Mouse (Mus musculus) testis, postnatal 14 days (tissue): Measurements from ENCODE around the gene Saa4.
A peak's percentile ranks its signal among the peaks of the same experiment; 100 is the strongest.
"Not testable (repeated sequence)": the region's sequence is repeated elsewhere in the genome, so short reads cannot be mapped to it uniquely, and the experiment has no call there.

ENCODE experiments used
- DNase-seq: peaks from one replicate; pipeline ENCODE4 v3.0.0; 2021; ENCODE audit warnings: low spot score

The Saa4 gene

GRCm38 (mm10) chr7:46732458-46732857 lies at the start of gene Saa4:
TSS of gene Saa4 (minus strand) at chr7:46732603.
- no peak for DNase-seq

GRCm38 (mm10) chr7:46770706-46771105 lies 38.3 kb upstream of the Saa4 start:
- no peak for DNase-seq

GRCm38 (mm10) chr7:46768451-46768850 lies 36.0 kb upstream of the Saa4 start:
- DNase-seq = no peak

GRCm38 (mm10) chr7:46767371-46767770 lies 35.0 kb upstream of the Saa4 start:
- no peak for DNase-seq

DNA sequence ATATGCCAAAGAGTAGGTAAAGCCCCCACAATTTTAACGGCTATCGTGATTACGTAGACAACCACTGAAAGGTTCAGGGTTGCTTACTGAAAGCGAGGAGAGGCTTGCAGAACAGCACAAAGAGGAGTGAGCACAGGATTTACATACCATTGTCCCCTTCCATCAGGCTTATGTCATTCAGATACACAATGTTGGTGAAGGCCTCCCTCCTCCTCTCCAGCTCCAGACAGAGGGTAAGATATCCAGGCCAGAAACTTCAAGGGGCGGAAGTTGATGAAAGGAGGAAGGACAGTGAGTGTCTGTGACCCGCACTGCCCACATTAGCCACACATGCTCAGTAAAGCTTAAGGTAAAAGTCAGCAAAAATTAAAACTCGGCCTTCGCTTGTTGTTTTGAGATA lies 32.3 kb upstream of the Saa4 start:
- no peak for DNase-seq

DNA sequence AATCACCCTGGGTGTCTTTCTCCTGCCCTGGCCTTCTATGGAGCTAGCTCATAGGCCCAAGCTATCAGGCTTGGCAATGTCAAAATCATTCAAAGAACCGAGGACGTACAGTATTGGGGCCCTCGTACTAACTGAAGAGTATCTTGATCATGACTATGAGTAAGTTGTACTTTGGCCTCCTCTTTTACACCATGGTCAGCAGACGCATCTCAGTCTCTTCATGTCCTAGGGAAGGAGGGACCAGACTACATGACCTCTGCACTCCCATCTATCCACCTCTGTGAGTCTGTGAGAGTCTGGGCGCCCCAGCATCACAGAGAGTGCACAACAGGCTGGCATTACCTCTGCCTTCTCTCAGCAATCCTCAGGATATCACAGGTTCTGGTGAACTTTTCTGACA lies 30.2 kb upstream of the Saa4 start:
- no peak for DNase-seq

- no peak for DNase-seq
Measured at GRCm38 (mm10) chr7:46761049-46761795, 28.8 kb upstream of the Saa4 start.

- DNase-seq = no peak
Measured at GRCm38 (mm10) chr7:46751490-46751889, 19.1 kb upstream of the Saa4 start, which contains the start of gene Saa2. TSS of gene Saa2 (plus strand) at chr7:46751790.

GRCm38 (mm10) chr7:46748459-46748858 lies 16.1 kb upstream of the Saa4 start:
- no peak for DNase-seq

GRCm38 (mm10) chr7:46746381-46746780 lies 14.0 kb upstream of the Saa4 start:
- DNase-seq = no peak

DNA sequence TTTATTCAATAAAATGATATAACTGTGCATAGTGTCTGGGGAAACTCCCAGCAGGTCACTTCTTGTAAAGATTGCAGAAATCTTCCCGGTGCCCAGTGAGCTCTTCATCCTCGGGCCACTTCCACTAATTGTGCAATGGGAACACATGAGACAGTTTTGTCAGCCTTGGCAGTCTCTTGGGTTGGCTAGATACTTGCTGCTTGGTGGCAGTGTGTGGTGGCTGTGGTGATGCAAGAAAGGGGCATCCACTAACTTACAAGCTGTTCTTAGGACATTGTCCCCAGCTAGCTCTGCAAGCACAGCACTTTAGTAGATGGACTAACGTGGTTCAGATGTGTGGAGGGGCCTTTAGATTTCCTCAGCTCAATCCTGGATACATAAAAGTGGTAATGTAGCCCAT lies 13.4 kb upstream of the Saa4 start:
- no peak for DNase-seq

DNA sequence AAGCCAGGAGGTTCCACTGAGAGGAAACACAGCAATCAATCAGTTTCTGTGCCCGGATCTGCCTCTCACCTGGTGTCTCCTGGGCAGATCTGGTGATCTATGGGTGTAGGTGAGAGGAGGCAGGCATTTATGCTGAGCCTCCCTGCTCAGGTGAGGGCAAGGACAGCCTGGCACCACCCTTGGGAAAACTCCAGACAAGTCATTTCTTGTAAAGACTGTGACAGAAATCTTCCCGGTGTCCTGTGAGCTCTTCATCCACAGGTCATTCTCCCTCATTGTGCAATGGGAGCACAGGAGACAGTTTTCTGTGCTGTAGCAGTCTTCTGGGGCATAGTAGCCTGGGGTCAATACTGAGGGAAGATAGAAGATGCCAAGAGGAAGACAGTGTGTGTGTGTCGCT lies 10.5 kb upstream of the Saa4 start, which contains the start of gene Saa1:
Gene Saa1, minus strand, starts transcription at position 101 of the 400 bp plus-strand sequence.
- not testable (repeated sequence) for DNase-seq

- DNase-seq = not testable (repeated sequence)
Measured at GRCm38 (mm10) chr7:46740041-46740440, 7.6 kb upstream of the Saa4 start.

DNA sequence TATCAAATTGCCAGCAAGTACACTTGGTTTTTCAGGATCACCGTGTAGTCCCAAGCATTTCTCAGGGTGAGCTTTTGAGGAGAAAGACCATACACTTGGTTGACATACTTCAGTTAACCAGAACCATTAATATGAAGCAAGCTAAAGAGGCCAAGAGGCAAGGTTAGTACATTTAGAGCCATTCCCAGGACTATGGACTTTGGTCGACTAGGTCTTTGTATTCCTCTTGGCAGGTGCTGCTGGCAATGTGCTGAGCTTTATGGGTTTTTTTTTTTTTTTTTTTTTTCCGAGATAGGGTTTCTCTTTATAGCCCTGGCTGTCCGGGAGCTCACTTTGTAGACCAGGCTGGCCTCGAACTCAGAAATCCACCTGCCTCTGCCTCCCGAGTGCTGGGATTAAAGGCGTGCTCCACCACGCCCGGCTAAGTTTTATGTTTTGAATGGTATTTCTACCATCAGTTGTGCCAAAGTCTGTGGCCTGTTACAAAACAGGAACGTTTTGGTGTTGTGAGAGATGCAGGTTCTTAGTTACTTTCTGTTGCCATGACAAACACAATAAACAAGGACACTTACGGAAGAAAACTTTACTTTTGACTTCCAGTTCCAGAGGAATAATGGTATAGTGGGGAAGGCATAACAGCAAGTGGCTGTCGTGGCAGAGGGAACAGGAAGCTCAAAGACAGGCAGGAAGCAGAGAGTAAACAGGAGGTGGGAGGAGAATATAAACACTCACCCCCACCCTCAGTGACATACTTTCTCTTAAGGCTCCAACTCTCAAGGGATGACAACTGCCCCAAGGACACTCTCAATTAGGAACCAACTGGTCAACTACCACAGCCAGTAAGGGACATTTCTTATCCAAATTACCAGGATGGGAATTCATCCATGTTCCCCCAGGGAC lies 6.4 kb upstream of the Saa4 start:
- no peak for DNase-seq

- DNase-seq = no peak
Measured at GRCm38 (mm10) chr7:46734983-46735382, 2.6 kb upstream of the Saa4 start.

GRCm38 (mm10) chr7:46727584-46727983 lies 4.8 kb downstream of the Saa4 start:
- DNase-seq = no peak

DNA sequence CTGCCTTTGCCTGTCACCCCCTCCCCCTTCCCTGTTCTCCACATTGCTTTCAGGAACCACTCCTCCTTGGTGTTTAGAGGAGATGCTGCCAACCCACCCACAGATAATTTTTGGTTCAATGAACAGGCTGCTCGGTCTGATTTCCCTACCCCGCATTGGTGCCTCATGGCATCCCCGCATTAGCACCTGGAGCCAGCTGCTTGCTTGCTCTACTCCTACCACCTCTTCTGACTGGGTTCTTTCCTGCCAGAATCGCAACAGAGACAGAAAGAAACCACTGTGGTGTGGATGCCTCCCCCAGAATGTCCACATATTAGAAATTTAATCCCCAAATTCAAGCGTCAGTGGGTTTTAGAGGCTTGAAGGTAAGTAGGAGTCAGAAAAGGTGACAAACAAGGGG lies 8.0 kb downstream of the Saa4 start:
- DNase-seq = no peak

DNA sequence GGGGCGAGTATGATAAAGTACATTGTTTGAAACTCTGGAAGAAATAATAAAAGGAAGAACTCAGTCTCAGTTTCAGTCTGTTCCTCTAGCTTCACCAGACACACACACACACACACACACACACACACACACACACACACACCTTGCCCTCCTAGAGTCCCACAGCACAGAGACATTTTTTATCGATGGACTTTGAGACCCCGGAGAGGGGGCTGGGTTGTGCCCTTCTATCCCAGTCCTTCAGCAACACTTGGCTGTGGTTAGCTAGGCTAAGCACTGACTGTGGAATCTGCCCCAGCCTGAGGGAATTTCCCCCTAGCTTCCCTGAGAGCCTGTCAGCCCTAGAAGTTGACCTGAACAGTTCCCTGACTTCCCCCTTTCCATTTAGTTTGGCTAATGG lies 8.6 kb downstream of the Saa4 start:
- no peak for DNase-seq

DNA sequence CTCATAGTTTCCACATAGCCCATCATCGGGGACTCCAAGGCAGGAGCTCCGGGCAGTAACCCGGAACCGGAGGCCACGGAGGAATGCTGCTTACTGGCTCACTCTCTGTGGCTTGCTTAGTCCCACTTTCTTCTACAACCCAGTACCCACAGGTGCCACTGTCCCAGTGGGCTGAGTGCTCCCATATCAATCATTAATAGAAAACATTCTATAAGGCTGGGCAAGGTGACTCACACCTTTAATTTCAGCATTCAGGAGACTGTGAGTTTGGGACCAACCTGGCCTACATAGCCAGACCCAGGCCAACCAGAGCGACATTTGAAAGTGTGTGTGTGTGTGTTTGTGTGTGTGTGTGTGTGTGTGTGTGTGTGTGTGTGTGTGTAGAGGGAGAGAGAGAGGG lies 9.0 kb downstream of the Saa4 start:
- DNase-seq = no peak

DNA sequence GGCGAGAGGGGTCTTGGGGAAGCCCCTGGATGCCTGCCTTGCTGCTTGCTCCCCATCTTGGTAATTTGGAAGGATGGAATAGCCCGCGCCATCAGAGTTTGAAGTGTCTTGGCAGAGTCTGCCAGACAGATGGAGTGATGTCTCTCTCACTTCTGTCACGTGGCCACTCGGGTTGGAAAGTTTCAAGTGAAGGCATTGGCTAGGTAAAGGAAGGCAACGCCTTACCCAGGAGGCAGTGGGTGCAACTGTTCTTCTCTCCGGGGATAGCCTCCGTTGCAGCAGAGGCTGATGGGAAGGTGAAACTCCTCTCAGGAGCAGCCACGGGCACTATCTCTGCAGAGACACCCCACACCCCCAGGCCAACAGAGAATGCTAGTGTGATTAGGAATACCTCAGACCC lies 11.9 kb downstream of the Saa4 start:
- no peak for DNase-seq

- DNase-seq = peak; percentile 21
Measured at GRCm38 (mm10) chr7:46719526-46719925, 12.9 kb downstream of the Saa4 start.

DNA sequence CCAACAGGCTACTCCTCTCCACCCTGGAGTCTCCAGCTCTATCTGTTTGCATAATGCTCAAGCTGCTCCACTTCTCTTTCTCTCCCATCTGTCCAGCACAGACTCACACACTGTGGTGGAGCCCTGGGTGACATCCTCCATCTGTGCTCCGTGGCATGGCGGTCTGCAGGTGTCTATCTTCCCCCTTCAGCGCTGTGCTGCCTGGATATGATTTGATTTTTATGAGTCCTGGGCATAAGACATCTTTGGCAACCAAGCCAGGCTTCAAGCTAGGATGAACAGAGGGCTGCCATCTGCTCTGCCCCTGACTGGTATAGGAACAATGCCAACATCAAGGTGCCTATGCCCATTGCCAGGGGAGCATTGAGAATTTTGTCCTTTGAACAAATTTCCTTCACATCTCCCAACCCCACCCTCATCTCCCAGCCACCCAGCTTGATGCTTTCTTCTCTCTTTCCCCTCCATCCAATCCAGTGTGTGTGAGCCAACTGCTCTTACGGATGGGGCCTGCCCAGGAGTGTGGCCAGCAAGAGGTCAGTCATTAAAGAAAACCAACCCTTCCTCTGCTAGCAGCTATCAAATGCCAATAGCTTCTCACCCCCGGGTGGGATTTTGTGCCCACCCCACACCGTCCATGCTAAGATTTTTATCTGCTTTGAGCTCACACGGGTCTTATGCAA lies 13.7 kb downstream of the Saa4 start:
- no peak for DNase-seq

- DNase-seq = no peak
Measured at GRCm38 (mm10) chr7:46716897-46717296, 15.5 kb downstream of the Saa4 start.
